Mouse (Mus musculus) right cerebral cortex, postnatal 25 days (tissue): ENCODE results near the gene Bco2.
A peak's percentile ranks its signal among the peaks of the same experiment; 100 is the strongest.

Source experiments
- DNase-seq: peaks from one replicate; pipeline ENCODE4 v3.0.0; 2022

Bco2 gene

DNA sequence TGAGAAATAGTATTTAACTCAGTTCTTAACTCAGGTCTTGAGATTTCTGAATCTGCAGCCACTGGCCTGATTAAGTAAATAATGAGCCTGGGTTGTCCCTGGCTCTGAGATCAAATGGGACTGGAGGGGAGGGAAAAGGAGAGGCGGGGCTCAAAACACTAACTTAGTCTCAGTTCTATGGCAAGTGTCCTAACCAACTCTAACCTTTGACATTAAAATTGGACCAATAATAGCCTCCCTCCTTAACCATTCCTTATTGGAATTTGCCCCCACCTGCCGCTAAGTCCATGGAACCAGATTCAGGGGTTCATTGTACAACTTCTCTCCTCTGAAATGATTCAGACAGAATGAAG lies at the start of gene Bco2:
TSS of gene Bco2 (minus strand) at position 88 of the 353 bp plus-strand sequence.
- DNase-seq = peak; percentile 7

DNA sequence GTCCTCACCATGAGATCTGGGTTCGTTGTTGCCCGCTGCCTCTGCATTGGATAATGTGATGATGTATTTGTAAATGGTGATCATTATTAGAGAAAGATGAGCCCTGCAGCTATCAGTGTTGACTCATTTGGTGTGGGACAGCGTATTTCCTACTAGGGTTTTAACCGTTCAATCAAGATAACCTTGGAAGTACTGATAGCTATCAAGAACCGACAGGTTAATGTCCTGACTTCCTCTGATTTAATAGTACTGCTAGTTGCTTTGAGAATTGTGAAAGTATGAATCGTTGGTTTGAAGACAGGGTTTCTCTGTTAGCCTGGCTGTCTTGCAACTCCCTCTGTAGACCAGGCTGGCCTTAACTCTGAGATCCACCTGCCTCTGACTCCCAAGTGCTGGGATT lies 49.4 kb upstream of the Bco2 start:
- DNase-seq = no peak

DNA sequence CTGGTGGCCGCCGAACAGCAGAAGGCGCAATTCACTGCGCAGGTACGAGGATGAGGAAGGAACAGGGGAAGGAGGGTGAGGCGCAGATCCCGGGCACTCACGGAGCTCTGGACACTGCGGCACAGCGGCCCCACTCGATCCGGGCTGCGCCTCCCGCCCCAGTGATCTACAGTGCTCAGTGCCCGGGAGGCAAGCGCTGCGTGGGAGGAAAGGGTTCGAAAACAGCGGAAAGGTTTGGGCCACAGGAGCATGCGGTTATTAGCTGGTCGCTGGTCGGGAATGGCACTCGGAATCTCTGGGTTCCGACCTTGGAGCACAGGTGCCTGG lies 49.0 kb upstream of the Bco2 start:
- DNase-seq = no peak

DNA sequence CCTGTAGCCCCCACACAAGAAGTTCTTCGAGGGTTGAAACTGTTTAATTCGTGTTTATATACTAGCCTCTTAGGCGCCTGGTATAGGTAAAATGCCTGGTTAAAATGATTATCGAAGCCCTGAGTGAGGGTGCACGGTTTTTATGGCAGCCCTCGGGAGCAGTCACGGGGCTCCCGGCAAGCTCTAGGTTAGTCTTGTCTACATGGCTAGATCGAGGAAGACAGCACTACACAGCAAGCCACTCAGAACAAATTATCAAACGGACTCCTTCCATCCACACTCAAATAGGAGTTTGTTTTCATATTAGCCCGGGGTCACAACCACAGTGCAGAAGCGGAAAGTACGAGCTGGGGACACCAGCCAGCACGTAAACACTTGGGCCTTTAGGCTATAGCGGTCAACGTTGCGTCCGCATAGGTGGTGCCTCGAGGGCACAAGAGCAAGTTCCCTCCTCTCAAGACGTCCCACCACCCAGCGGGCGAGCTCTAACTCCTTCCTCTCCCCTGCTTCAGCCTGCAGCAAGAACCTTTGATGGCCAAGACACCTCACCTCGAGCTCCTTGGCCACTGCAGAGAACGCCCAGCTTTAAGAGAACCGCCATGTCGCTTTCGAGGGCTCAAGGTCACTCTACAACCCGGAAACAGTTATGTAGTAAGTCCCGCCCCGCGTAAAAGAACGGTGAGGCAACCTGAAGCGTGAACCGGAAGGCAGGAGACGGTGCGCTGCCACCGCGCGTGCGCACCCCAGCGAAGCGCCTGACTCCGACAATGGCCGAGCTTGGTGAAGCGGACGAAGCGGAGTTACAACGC lies 48.4 kb upstream of the Bco2 start, which contains the start of the genes Sdhd and Timm8b:
TSS of gene Sdhd (minus strand) at position 624 of the 809 bp plus-strand sequence.
TSS of gene Timm8b (plus strand) at position 722 of the 809 bp plus-strand sequence.
- DNase-seq = peak; percentile 95

DNA sequence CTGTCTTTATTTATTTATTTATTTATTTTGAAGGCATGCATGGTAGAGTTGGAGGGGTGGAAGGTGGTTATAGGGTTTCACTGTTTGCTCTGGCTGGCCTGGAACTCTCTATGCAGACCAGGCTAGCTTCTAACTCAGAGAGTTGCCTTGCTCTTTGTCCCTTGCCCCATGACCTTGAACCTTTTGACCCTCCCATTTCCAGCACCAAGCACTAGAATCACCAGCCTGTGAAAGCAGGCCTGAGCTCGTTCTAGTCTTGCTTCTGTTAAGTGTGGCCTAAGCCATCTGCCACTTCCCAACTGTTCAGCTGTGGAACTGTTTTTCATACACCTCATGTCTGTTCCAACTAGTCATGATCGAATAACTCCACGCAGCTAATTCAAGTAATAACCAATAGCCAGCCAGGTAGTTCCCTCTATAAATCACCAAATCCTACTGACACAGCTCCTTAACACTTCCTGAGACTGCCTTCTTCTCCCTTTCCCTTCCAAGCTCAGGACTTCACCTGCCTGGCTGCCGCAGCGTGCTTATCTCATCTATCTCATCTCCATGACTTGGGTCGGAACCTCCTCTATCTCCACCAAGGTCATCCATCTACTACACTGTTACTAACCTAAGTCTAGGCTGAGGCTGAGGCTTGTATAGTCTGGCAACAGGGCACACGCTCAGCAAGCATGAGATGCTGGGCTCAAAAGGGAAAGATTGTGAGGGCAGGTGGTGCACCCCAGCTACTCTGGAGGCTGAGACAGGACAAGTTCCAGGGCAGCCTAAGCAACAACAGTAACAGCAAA lies 47.3 kb upstream of the Bco2 start:
- DNase-seq = no peak

DNA sequence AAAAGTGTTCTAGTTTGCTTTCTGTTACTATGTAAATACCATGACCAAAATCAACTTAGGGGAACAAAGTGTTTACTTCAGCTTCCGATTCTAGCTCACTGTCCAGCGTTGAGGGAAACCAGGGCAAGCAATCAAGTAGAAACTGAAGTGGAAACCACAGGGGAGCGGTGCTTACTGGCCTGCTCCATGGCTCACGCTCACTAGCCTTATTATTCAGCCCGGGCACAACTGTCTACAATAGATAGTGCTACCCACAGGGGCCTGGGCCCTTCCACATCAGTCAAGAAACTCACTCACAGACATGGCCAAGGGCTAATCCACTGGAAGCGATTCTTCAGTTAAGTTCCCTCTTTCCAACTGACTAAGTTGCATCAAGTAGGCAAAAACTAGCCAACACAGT lies 46.6 kb upstream of the Bco2 start:
- no peak for DNase-seq

DNA sequence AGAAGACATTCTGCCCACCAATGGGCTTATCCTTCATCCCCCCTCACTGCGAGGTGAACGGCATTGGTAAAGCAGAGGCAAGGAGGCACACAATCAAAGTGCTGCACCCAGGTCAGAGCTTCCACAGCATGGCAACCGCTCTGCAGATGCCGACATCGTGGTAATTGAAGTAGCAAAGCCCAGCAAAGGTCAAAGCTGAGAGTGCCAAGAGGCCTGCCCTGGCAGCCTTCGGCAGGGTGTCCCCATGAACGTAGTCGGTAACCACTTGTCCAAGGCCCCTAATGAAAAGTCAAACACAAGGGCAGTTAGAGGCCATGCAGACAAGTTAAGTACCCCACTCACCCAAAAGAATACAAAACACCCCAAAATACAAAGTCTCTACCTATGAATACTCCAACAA lies 42.0 kb upstream of the Bco2 start:
- DNase-seq = no peak

DNA sequence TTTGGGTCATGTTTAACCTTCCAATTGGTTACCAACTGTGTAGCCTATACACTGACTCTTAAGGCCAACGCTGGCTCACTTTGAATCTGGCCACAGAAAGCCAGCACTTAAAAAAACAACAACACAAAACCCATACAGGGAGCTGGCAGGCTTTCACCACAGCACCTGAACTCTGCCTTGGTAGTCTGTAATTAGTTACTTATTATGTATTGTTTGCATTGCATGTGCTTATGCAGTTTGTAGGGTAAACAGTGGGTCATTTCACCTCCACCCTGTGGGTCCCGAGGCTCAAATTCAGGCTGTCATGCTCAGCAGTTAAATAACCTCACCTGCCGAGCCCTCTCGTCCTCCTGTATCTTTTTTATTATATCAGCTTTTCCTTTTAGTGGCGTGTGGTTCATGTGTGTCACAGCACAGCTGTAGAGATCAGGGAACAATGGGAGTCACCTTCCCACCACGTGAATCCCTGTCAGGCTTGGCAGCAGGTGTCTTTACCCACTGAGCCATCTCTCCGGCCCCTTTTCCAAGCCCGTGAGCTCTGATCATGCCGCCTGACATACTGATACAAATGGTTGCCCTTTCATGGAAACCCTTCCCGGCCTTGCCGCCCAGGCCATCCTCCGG lies 39.9 kb upstream of the Bco2 start:
- no peak for DNase-seq

DNA sequence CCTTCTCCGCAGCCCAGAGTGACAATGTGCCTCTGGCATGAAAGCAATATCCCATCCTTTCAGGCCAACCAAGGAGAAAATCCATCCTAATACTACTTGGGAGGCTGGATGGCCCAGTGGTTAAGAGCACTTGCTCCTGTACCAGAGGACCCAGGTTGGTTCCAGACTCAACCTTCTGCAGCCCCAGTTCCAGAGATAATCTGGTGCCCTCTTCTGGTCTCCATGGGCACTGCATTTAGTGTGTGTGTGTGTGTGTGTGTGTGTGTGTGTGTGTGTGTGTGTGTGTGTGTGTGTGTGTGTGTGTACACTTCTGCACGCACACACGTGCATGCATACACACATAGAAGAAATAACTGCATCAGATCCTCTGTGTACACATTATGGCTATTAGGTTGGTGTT lies 38.6 kb upstream of the Bco2 start:
- DNase-seq = no peak

DNA sequence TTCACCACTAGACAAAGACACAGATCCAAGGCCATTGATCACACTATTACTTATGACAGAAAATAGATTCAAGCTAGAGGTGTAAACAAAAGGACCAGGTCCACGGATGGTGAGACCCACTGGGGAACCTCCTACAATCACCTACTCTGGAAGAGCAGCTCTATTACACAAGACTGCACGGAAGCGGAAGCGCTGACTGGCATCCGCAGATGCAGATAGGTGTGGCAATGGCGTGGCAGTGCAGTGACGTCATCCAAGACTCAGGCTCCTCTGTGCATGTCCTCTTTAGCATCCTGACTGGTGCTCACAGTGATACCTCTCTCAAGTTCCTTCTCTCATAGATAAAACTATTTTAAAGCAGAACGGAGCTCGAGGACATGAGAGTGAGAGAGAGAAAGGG lies 38.0 kb upstream of the Bco2 start:
- no peak for DNase-seq

DNA sequence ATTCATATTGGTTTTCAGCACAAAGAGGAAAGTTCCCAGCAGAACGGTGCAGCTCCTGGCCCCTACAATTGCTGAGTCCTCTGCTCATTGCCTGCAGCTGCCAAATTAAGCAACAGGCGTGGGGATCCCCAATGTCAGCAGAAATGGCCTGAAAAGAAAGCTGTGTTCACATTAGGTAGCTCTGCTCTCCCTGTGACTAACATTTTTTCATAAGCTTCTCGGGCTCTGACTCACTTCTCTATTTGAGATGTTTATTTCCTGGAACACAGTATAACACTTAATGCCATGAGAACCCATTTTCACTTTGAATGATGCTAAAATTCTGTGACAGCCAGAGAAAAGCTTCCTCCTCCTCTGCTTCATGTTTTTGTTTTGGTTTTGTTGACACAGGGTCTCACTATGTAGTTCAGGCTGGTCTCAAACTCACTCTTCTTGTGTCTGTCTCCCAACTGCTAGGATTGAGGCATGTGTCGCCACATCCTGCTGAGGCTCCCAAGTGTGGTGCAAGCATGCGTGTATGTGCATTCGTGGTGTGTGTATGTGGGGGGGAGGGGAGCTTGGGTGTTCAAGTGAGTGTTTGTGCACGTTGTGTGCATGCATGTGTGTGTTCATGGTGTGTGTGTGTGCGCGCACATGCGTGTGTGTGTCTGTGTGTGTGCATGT lies 36.0 kb upstream of the Bco2 start:
- no peak for DNase-seq

DNA sequence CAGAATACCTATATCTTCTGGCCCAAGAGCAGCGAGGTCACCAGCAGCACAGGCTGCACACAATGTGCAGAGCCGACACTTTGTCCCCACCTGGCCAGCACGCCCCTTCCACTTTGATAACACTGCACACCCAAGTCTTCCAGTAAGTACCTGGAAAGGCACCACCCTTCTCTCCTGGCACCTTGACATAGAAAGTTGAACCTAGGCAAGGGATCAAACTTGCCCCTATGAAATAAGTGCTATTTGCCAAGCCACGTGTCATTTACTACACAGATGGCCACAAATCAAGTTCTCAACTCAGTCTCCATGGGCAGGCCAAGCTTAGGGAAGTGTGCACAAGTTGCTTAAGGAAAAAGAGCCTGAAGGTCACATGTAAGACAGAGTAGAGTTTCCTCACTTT lies 32.0 kb upstream of the Bco2 start:
- no peak for DNase-seq

DNA sequence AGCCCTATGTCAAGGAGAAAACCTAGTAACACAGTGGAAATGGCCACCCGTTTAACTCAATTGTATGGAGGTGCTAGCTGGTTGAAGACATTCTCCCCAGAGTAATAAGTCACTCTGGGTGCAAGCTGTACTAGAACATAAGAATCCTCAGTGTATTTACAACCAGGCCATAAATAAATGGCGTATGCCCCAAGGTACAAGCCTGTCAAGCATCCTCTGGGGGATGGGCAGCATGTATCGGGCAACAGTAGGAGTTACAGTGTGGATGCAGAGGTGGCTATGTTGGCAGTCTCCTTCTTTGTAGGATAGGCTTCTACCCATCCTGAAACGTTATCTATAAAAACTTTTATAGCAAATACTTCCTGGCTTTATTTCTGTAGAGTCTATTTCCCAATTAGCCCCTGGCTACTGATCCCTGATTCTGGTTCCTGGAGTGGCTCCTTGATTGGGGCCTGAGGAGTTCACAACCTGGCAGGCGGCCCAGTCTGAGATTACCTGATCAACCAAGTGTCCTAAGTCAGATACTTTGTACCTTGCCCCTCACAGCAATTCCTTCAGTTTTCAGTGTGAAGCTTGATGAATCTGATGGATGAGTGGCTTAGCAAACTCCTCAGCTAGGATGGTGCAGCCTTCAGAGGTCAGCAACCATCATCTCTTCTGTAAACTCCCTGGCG lies 30.3 kb upstream of the Bco2 start:
- DNase-seq = no peak

DNA sequence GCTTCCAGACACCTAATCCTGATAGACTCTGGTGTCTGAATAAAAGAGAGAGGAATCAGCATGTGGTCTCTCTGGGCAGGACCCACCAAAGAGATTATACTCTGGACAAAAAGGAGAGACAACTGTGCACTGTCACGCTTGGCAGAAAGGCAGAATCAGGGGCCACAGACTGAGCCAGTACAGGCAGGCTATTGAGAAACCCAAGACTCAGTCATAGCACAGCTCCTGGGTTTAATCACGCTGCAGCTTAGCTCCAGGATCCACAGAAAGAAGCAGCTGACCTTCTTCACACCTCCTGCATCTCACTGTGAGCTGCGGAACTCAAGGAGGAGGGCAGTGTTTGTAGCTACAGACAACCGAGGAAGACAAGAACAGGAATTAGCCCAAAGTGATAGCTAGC lies 25.4 kb upstream of the Bco2 start:
- DNase-seq = no peak

DNA sequence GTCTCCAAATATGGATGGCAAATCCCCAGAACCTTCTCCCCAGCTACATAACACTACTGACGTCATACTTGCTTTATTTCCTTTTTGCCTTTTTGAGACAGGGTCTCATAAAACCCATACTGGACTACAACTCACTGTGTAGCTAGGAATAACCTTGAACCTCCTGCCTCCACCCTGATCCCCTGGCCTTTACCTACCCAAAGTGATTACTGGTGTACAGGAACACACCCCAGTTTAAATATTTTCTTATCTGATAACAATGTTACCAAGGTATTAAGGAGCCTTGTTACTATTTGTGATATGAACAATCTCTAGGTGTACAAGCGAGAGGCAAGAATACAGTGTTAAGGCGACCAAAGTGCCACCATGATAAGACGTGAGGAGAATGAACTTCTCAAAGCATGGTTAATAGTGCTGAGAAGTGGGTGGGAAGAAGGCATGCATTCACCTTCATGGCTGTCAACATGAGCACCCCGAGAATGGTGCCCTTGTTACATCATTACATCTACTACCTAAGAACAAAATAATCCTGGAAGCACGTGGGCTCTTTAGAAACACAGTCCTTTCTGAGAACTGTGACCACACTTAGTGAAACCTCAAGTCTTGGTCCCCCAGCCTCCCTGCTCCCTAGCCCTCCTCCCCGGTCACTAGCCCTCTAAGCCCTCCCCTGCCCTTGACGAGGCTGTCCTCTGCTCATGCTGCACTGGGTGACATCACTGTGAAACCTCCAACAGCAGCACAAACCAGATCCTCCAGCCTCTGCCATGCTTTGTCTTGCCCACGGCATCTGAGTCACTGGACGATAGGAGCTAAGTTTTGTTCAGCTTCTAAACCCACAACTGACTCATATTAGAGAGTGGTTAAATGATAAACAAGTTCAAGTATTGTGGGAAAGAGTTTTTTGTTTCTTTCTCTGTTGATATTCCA lies 14.9 kb upstream of the Bco2 start:
- DNase-seq = no peak

DNA sequence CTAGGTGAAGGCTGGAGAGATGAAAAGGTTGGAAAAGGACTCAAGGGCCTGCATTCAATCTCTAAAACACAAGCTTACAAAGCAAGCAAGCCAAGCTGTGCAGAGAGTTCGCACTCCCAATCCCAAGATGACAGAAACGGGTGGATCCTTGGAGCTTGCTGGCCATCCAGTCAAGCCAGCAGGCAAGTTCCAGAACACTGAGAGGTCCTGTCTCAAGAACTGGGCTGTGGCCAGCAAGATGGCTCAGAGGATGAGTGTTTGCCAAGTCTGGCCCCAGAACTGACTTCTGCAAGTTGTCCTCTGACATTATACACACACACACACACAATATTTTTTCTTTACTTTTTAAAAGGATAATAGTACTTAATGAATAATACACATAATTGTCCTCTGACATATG lies 12.9 kb upstream of the Bco2 start:
- DNase-seq = no peak

DNA sequence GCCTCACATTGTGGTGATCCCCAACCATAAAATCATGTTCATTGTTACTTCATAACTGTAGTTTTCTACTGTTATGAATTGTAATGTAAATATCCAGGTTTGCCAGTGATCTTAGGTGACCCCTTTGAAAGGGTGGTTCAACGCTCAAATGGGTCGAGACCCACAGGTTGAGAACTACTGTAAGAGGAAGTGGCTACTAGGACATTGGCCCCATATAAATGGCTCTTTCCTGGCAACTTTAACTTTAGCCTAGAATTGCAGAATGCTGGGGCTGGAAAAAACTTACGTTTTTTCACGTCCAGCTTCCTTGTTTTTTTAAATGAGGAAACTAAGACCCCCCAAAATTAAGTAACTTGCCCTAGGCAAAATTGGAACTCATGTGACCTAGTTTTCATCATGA lies 12.4 kb upstream of the Bco2 start:
- no peak for DNase-seq

DNA sequence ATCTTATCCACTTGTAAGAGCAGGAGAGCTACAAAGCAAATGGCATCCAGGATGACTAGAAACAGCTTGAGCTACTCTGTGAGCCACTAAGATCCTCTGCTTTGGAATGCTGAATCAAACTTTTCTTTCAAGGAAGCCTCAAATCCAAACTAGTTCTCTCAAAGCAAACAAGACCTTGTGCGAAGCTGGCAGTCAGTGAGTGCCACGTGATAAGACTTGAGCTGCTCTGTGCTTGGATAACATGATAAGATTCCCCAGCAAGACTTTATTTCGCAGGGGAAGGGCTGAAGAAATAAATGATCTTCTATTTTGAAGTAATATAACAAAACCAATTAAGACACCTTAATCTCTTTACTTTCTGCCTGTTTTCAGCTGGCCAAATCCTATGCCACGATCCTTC lies 11.0 kb upstream of the Bco2 start:
- DNase-seq = no peak

DNA sequence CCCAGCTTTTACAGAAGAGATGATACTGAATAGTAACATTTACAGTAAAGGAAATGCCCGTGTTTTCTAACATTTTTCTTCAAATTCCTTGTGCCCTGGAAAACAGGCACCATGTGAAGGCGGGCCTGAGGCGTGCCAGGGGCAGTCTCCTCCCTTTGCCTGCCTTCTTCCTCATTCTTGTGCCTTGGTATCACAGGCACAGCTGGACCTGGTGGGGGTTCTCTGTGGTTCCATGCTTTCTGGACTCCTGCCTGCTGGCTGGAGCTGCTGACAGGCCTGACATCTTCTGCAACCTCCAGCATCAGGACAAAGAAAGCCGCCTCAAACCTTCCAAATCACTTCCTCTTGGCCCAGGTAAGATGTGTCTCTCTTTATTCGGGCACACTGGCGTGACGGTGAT lies 10.2 kb upstream of the Bco2 start:
- no peak for DNase-seq

DNA sequence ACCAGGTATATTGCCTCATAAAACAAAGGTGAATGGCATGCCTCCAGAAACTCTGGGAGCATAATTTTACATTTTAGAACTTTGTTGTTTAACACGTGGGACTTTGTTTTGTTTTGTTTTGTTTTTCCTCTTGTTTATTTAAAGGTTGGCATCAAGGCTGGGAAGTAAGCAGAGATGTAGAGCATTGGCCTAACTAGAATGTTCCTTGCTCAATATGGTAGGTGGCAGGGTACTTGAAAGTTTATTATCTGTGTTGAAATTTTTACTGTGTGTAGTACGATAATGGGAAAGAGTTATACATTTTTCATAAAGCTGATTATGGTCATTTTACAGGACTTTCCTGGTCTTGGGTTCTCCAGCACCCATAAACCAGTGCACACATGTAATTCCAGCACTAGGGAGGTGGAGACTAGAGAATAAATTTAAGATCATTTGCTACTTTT lies 7.0 kb upstream of the Bco2 start:
- DNase-seq = no peak

DNA sequence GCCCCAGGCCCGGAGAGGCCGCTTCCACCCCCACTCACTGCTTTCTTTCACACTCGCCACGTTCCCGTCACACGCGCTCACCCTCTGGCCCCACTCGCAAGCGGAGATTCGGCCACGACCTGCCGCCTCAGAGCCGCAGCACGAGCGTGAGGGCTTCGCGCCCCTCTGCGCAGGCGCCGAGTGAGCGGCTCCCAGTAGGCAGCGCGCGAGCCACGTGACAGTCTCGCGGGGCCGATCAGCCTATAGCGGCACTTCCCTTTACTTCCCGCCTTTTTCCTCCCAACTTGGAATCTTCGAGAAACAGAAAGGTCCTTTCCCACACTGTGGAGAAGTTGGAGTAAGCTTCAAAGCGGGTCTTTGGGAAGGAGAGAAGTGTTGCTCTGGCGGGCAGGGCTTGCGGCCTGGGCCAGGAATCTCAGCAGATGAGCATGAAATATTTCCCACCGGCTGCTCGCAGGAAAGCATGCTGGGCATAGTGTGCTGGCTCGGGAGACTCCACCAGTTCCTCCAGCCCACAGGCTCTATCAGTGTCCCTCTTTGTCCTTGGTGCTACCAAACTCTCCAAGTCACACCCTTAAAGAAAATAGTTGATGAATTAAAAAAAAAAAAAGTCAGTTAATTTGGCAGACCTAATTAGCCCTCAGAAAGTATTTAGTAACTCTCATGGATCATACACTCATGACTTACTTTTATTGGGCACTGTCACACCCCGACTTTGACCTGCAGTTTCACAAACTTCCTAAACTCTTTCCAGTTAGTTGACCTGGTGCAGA lies 6.3 kb upstream of the Bco2 start, which contains the start of gene Tex12:
TSS of gene Tex12 (minus strand) at position 181 of the 773 bp plus-strand sequence.
- DNase-seq = no peak
